Mouse (Mus musculus): ENCODE measurements around the gene Ccdc88c.

GRCm38 (mm10) chr12:100931653-100932052 is 97.2 kb downstream of the Ccdc88c start:
- TF ChIP-seq CTCF (IDR thresholded peaks at IDR 0.05; ENCODE audit: low read depth) (no peak), EP300 (IDR thresholded peaks at IDR 0.05; ENCODE audit: low read depth) (no peak)

All from liver, embryonic 14.5 days (tissue).